In the genomic region with DNA sequence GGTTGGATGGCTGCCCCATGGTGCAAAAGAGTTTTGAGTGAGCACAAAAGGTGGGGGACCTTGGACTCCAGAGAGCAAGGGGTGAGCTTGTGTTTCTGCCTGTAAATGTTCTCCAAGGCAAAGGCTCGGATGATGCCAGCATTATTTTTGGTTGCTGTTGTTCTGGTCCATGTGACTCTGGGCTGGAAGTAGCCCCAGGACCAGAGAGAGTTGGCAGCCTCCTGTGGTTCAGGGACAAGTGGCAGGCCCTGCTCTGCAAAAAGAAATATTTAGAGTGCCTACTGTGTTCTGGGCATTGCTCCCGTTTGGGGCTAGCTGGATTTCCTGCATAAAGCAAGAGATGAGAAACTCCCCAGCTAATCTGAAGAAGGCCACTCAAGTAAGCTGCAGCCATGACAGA, we compare ENCODE assay signal across 12 mouse cellular contexts. TPM values are rescaled to one million over a fixed set of nuclear protein-coding genes. Genes with fewer than 3 reads are reported as not detected.
DNase-seq lines count a peak whose midpoint lies in the region; ATAC-seq and TF ChIP-seq lines count a peak whose summit lies in the region.
"Had no signal": no experiment of that assay in that cellular context is flagged by ENCODE, and none has a peak within 500 bp of the region (broad histone marks: within the 10 kb centered on the region; RNA-seq: fewer than 3 reads in every experiment).

No protein-coding gene starts in this region.

- 0 out of 2 replicates have a peak overlapping the region, but pooled peaks have one; percentile 5 for H3K27ac ChIP-seq in lung, postnatal 0 days (ENCODE audit: low read length)
- no peak overlapping the region for H3K27ac ChIP-seq in neural tube, embryonic 15.5 days (replicated peaks)
- H3K27ac ChIP-seq: neural tube, embryonic 12.5 days had no signal

- WGBS in lung, postnatal 0 days: 35% methylated on average over 2 of the region's 2 CpGs
- WGBS in neural tube, embryonic 15.5 days: 69% methylated on average over 2 of the region's 2 CpGs

- peak; percentile 64 for ATAC-seq in frontal cortex, adult (ENCODE audit: low TSS enrichment)
- ATAC-seq in lung, postnatal 0 days: no peak
- no peak for ATAC-seq in neural tube, embryonic 15.5 days (ENCODE audit: low FRiP score)

- TF ChIP-seq EP300 in lung, postnatal 0 days (IDR thresholded peaks at IDR 0.05): no peak

- no peak for DNase-seq in frontal cortex, postnatal 25 days (ENCODE audit: low spot score in 2 of 2)
- no peak for DNase-seq in lung, postnatal 0 days (ENCODE audit: low spot score)
- DNase-seq in lung, postnatal 4 days: no peak
- DNase-seq in kidney, postnatal 14 days: peak; percentile 42
- DNase-seq in right cerebral cortex, postnatal 25 days: peak; percentile 21
- no peak for DNase-seq in thymus, postnatal 25 days
- DNase-seq: lung, embryonic 14.5 days had no signal

- no peak overlapping the region for H3K9ac ChIP-seq in lung, postnatal 0 days (replicated peaks; ENCODE audit: low read depth)
- no peak overlapping the region for H3K9ac ChIP-seq in neural tube, embryonic 15.5 days (replicated peaks)
- H3K9ac ChIP-seq: lung, embryonic 14.5 days; neural tube, embryonic 12.5 days had no signal

- H3K27me3 ChIP-seq in lung, postnatal 0 days (replicated peaks; ENCODE audit: insufficient read depth, low read length): no peaks in the 10 kb centered on the region
- no peaks in the 10 kb centered on the region for H3K27me3 ChIP-seq in neural tube, embryonic 15.5 days (replicated peaks)

- no peaks in the 10 kb centered on the region for H3K9me3 ChIP-seq in lung, postnatal 0 days (ENCODE audit: low read length)
- no peaks in the 10 kb centered on the region for H3K9me3 ChIP-seq in neural tube, embryonic 15.5 days (replicated peaks)

- no peak overlapping the region for H3K4me3 ChIP-seq in lung, postnatal 0 days (ENCODE audit: low read depth, low read length)
- no peak overlapping the region for H3K4me3 ChIP-seq in neural tube, embryonic 15.5 days (replicated peaks)
- H3K4me3 ChIP-seq: neural tube, embryonic 12.5 days had no signal

- H3K4me1 ChIP-seq in lung, postnatal 0 days (ENCODE audit: insufficient read depth, low read depth, low read length): no peaks in the 10 kb centered on the region
- H3K4me1 ChIP-seq in neural tube, embryonic 15.5 days: no peaks in the 10 kb centered on the region
- H3K4me1 ChIP-seq: neural tube, embryonic 12.5 days had no signal

- H3K36me3 ChIP-seq in lung, postnatal 0 days (ENCODE audit: insufficient read depth, low read length): no peaks in the 10 kb centered on the region
- H3K36me3 ChIP-seq in neural tube, embryonic 15.5 days: no peaks in the 10 kb centered on the region
- H3K36me3 ChIP-seq: neural tube, embryonic 12.5 days had no signal

- no peak overlapping the region for H3K4me2 ChIP-seq in lung, postnatal 0 days (replicated peaks; ENCODE audit: low read depth, low read length)
- H3K4me2 ChIP-seq in neural tube, embryonic 15.5 days: no peak overlapping the region
- H3K4me2 ChIP-seq: lung, embryonic 14.5 days; neural tube, embryonic 12.5 days had no signal

- no peak for TF ChIP-seq CTCF in lung, postnatal 0 days (IDR thresholded peaks at IDR 0.05)

RNA-seq across cellular contexts. Expression of gene Myh14, which starts 6.0 kb away (rescaled TPM):
- polyA plus RNA-seq in lung, postnatal 0 days (2015; fragmentation: Nextera tagmentation; extraction: Ambion mirVana): 202 and 215 TPM in 2 replicates
- 4.8 and 6.0 TPM in 2 replicates for polyA plus RNA-seq in neural tube, embryonic 15.5 days (2015; fragmentation: Nextera tagmentation; extraction: Ambion mirVana)

RNA-seq across cellular contexts. Expression of gene Izumo2, which starts 31.9 kb away (rescaled TPM):
- not detected in 2 replicates for polyA plus RNA-seq in lung, postnatal 0 days (2015; fragmentation: Nextera tagmentation; extraction: Ambion mirVana)
- polyA plus RNA-seq in neural tube, embryonic 15.5 days (2015; fragmentation: Nextera tagmentation; extraction: Ambion mirVana): not detected in 2 replicates
- polyA plus RNA-seq: embryonic facial prominence, embryonic 14.5 days; lung, embryonic 14.5 days; neural tube, embryonic 12.5 days; urinary bladder, adult 2 months had no signal

Comparison
In these comparisons a context has a peak if more than half of its experiments do, and no peak if none do; other contexts are left out.
1. DNase-seq: peak in kidney, postnatal 14 days (single experiment) and right cerebral cortex, postnatal 25 days (single experiment); none in frontal cortex, postnatal 25 days (0 of 2), lung, postnatal 0 days (single experiment), lung, postnatal 4 days (0 of 2) and thymus, postnatal 25 days (single experiment).
2. RNA of gene Myh14, which starts 6.0 kb away (polyA plus RNA-seq): 202 to 215 TPM in lung, postnatal 0 days; 4.8 to 6.0 TPM in neural tube, embryonic 15.5 days; every median in the first group is over 10 times any median in the second.